Mouse (Mus musculus): Measurements from ENCODE around the gene Add3. TPM values are rescaled to one million over a fixed set of nuclear protein-coding genes. Genes with fewer than 3 reads are reported as not detected.

Gene Add3
- polyA plus RNA-seq, 1 experiment from 2014 or later = 66.5 TPM

DNA sequence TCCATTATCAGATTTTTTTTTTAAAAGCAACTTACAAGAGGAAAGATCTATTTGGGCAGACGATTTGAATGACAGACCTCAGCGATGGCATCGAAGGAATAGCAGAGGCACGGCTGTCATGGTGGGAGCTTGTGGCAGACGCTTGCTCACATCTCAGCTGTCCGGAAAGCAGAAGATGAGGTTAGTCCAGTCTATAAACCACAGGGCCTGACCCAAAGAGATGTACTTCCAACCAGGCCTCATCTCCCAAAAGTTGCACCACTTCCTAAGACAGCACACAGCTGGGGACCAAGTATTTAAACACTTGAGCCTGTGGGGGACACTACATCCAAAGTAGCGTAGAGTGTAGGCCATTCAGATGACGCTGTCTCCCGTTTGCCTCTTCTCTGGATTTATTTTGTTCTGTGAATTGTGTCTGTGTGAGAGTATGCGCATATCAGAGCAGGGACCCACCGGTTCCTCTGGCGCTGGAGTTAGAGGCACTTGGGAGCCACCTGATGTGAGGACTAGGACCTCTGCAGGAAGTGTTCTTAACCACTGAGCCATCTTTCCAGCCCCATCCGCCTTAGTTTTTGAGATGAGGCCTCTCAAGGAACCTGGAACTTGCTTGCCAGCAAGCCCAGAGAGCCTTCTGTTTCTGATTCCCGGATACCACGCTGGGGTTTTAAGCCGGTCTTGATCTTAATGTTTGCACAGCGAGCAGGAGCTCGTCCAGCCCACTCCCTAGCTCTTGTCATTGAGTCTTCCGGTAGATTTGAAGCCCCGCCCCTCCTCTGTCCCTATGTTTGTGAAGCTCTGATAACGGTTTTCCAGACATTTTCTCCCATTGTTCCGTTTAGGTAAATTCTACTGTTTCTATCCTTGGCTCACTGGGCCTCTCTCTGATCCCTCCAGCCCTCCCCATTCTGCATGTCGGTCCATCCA lies 156.3 kb downstream of the Add3 start:
- no peak for TF ChIP-seq CTCF (IDR thresholded peaks at IDR 0.05; ENCODE audit: low read depth)
- DNase-seq (ENCODE audit: low spot score) (no peak), ATAC-seq (replicated peaks; ENCODE audit: low FRiP score, low read depth) (no peak)
- H3K9ac ChIP-seq (ENCODE audit: low read depth, low read length) = no peak overlapping the region
- WGBS = 79% methylated on average over 23 of the region's 23 CpGs
- no peaks in the 10 kb centered on the region for H3K9me3 ChIP-seq (replicated peaks; ENCODE audit: low read length)
- H3K4me1 ChIP-seq (replicated peaks; ENCODE audit: insufficient read depth, low read length) = no peaks in the 10 kb centered on the region
- no peaks in the 10 kb centered on the region for H3K27me3 ChIP-seq (ENCODE audit: insufficient read depth, low read length)
- no peak overlapping the region for H3K4me2 ChIP-seq (ENCODE audit: low read length)
- H3K4me3 ChIP-seq (replicated peaks; ENCODE audit: low read depth, low read length) = no peak overlapping the region
- no peak overlapping the region for H3K27ac ChIP-seq
- H3K36me3 ChIP-seq (ENCODE audit: insufficient read depth, low read length) = no peaks in the 10 kb centered on the region

Other genes starting within 250 kb of the Add3 start
- gene Xpnpep1, start 100.2 kb upstream of the Add3 start, polyA plus RNA-seq (2015; fragmentation: Nextera tagmentation; extraction: Ambion mirVana) = 147 and 164 TPM in 2 replicates
- 51.9 and 55.0 TPM in 2 replicates for gene Mxi1, start 170.1 kb downstream of the Add3 start, polyA plus RNA-seq (2015; fragmentation: Nextera tagmentation; extraction: Ambion mirVana)
- not detected in 2 replicates for gene Gm10197, start 231.3 kb downstream of the Add3 start, polyA plus RNA-seq (2015; fragmentation: Nextera tagmentation; extraction: Ambion mirVana)